Comparison of ENCODE assay signal across 16 mouse cellular contexts in genomic region chr11:83067982-83068694, GRCm38 (mm10). TPM values are rescaled to one million over a fixed set of nuclear protein-coding genes. Genes with fewer than 3 reads are reported as not detected.
DNase-seq lines count a peak whose midpoint lies in the region; ATAC-seq and TF ChIP-seq lines count a peak whose summit lies in the region.
"Had no signal": no experiment of that assay in that cellular context is flagged by ENCODE, and none has a peak within 500 bp of the region (broad histone marks: within the 10 kb centered on the region; RNA-seq: fewer than 3 reads in every experiment).

No protein-coding gene starts in this region.

- H3K4me3 ChIP-seq in gastrocnemius, adult 2 months = no peak overlapping the region
- H3K4me3 ChIP-seq in megakaryocyte, embryonic 14.5 days (replicated peaks) = peak overlapping the region; percentile 72
- H3K4me3 ChIP-seq: hindbrain, embryonic 13.5 days; limb, embryonic 12.5 days; midbrain, embryonic 10.5 days; neural tube, embryonic 13.5 days had no signal

- no peaks in the 10 kb centered on the region for H3K27me3 ChIP-seq in megakaryocyte, embryonic 14.5 days (replicated peaks)
- H3K27me3 ChIP-seq: neural tube, embryonic 13.5 days had no signal

- H3K4me1 ChIP-seq in megakaryocyte, embryonic 14.5 days = peaks cover 44% of the 10 kb centered on the region
- H3K4me1 ChIP-seq: hindbrain, embryonic 13.5 days; limb, embryonic 12.5 days; neural tube, embryonic 13.5 days had no signal

- H3K36me3 ChIP-seq in megakaryocyte, embryonic 14.5 days (replicated peaks; ENCODE audit: low read length) = peaks cover 26% of the 10 kb centered on the region
- H3K36me3 ChIP-seq: hindbrain, embryonic 13.5 days; limb, embryonic 12.5 days; midbrain, embryonic 10.5 days; neural tube, embryonic 13.5 days had no signal

- intact Hi-C loops in gastrocnemius, adult 2 months (cut with DNase I) = no loop called here

- H3K27ac ChIP-seq in gastrocnemius, adult 2 months = no peak overlapping the region
- H3K27ac ChIP-seq: hindbrain, embryonic 13.5 days; limb, embryonic 12.5 days; midbrain, embryonic 10.5 days; neural tube, embryonic 13.5 days had no signal

- DNase-seq in gastrocnemius, adult 2 months = no peak
- DNase-seq in gastrocnemius, postnatal 4 days (ENCODE audit: low spot score in 2 of 2) = no peak
- DNase-seq in R1 (ENCODE audit: low read depth, low spot score) = peak; percentile 62
- DNase-seq in cerebellum, postnatal 14 days = no peak
- no peak for DNase-seq in adrenal gland, postnatal 36 days
- DNase-seq: adrenal gland, postnatal 14 days; cerebellum, adult 9-10 months had no signal

- no peaks in the 10 kb centered on the region for H3K9me3 ChIP-seq in megakaryocyte, embryonic 14.5 days
- H3K9me3 ChIP-seq: hindbrain, embryonic 13.5 days; limb, embryonic 12.5 days; midbrain, embryonic 10.5 days; neural tube, embryonic 13.5 days had no signal

- ATAC-seq in megakaryocyte, adult 5-6 weeks (ENCODE audit: poor library complexity, severe bottlenecking) = no peak
- peak; percentile 40; the same call in 1 of the 2 replicates for ATAC-seq in neutrophil, adult 5-6 weeks (ENCODE audit: extremely low read depth, insufficient number of reproducible peaks, low FRiP score, poor library complexity, severe bottlenecking)

- peak; percentile 5; the same call in 1 of the 2 replicates for TF ChIP-seq CTCF in gastrocnemius, adult 2 months (IDR thresholded peaks at IDR 0.05)

RNA-seq across cellular contexts. Expression of gene Slfn2, which starts 3.2 kb away (rescaled TPM):
- 1 to 10 TPM in 1 of 2 experiments, under 1 TPM in 1; 0.48 to 1.1 TPM for total RNA-seq in gastrocnemius, adult 2 months (2021)
- total RNA-seq in gastrocnemius, postnatal 4 days (2021) = 1 to 10 TPM; 2.7 to 3.0 TPM
- polyA plus RNA-seq in megakaryocyte, embryonic 14.5 days (2012; ENCODE audit: insufficient read depth, low replicate concordance) = 9.0 TPM in 1 of 2 replicates, not detected in the other
- total RNA-seq in megakaryocyte, adult 5-6 weeks (2015) = 344 and 362 TPM in 2 replicates
- total RNA-seq in megakaryocyte, adult 5-6 weeks (2017) = 890 and 968 TPM in 2 replicates
- total RNA-seq in neutrophil, adult 5-6 weeks (2017) = 1,322 and 1,334 TPM in 2 replicates
- total RNA-seq in adrenal gland, postnatal 36 days (2021) = 1 to 10 TPM; 4.8 to 6.3 TPM

RNA-seq across cellular contexts. Expression of gene Slfn8, which starts 47.5 kb away (rescaled TPM):
- total RNA-seq in gastrocnemius, adult 2 months (2021) = under 1 TPM; 0.08 to 0.13 TPM
- under 1 TPM; 0.42 to 0.52 TPM for total RNA-seq in gastrocnemius, postnatal 4 days (2021)
- 1.3 TPM in 1 of 2 replicates, not detected in the other for polyA plus RNA-seq in megakaryocyte, embryonic 14.5 days (2012; ENCODE audit: insufficient read depth, low replicate concordance)
- 59.7 and 60.5 TPM in 2 replicates for total RNA-seq in megakaryocyte, adult 5-6 weeks (2015)
- total RNA-seq in megakaryocyte, adult 5-6 weeks (2017) = 68.3 and 68.6 TPM in 2 replicates
- 130 and 136 TPM in 2 replicates for total RNA-seq in neutrophil, adult 5-6 weeks (2017)
- 1 to 10 TPM; 1.5 to 2.5 TPM for total RNA-seq in adrenal gland, postnatal 36 days (2021)
- polyA plus RNA-seq: C2C12 had no signal

RNA-seq across cellular contexts. Expression of gene Slfn1, which starts 48.5 kb away (rescaled TPM):
- not detected for total RNA-seq in gastrocnemius, adult 2 months (2021)
- total RNA-seq in gastrocnemius, postnatal 4 days (2021) = under 1 TPM in 1 of 2 experiments, not detected in 1; 0.18 TPM
- polyA plus RNA-seq in megakaryocyte, embryonic 14.5 days (2012; ENCODE audit: insufficient read depth, low replicate concordance) = 0.28 TPM in 1 of 2 replicates, not detected in the other
- 140 and 155 TPM in 2 replicates for total RNA-seq in megakaryocyte, adult 5-6 weeks (2015)
- total RNA-seq in megakaryocyte, adult 5-6 weeks (2017) = 239 TPM in 2 replicates
- total RNA-seq in neutrophil, adult 5-6 weeks (2017) = 691 and 728 TPM in 2 replicates
- under 1 TPM; 0.20 to 0.43 TPM for total RNA-seq in adrenal gland, postnatal 36 days (2021)
- total RNA-seq: layer of hippocampus, adult 18-20 months had no signal
- polyA plus RNA-seq: C2C12; hindbrain, embryonic 13.5 days; limb, embryonic 12.5 days; midbrain, embryonic 10.5 days; neural tube, embryonic 13.5 days had no signal

Comparison
In these comparisons a context has a peak if more than half of its experiments do, and no peak if none do; other contexts are left out.
1. RNA of gene Slfn2, which starts 3.2 kb away (total RNA-seq): 1,322 to 1,334 TPM in neutrophil, adult 5-6 weeks and 344 to 968 TPM in megakaryocyte, adult 5-6 weeks; 4.8 to 6.3 TPM in adrenal gland, postnatal 36 days, 2.7 to 3.0 TPM in gastrocnemius, postnatal 4 days and 0.48 to 1.1 TPM in gastrocnemius, adult 2 months; every median in the first group is over 10 times any median in the second.
2. RNA of gene Slfn8, which starts 47.5 kb away (total RNA-seq): 130 to 136 TPM in neutrophil, adult 5-6 weeks and 59.7 to 68.6 TPM in megakaryocyte, adult 5-6 weeks; 1.5 to 2.5 TPM in adrenal gland, postnatal 36 days, 0.42 to 0.52 TPM in gastrocnemius, postnatal 4 days and 0.08 to 0.13 TPM in gastrocnemius, adult 2 months; every median in the first group is over 10 times any median in the second.
3. RNA of gene Slfn1, which starts 48.5 kb away (total RNA-seq): 691 to 728 TPM in neutrophil, adult 5-6 weeks and 140 to 239 TPM in megakaryocyte, adult 5-6 weeks; 0.20 to 0.43 TPM in adrenal gland, postnatal 36 days, 0.18 TPM in gastrocnemius, postnatal 4 days and not detected in gastrocnemius, adult 2 months; every median in the first group is over 10 times any median in the second.